Mouse (Mus musculus): ENCODE results near the gene Itpr3.

- TF ChIP-seq CTCF (IDR thresholded peaks at IDR 0.05; ENCODE audit: insufficient read depth, low read length): no peak
- TF ChIP-seq POLR2A (IDR thresholded peaks at IDR 0.05; ENCODE audit: borderline replicate concordance, extremely low read depth, low read depth, low read length): no peak
Observed at GRCm38 (mm10) chr17:27134187-27134586, 77.1 kb downstream of the Itpr3 start.

Data from lung, adult 2 months (tissue).